Mouse (Mus musculus) frontal cortex, adult (tissue): Measurements from ENCODE around the gene Ralgps2.
A peak's percentile ranks its signal among the peaks of the same experiment; 100 is the strongest.

ENCODE experiments used
- ATAC-seq: cut with Nextera tagmentation; 2 replicates; pipeline ENCODE4 v1.9.2; 2017; ENCODE audit warnings: mild to moderate bottlenecking, moderate library complexity, mixed read lengths; ENCODE audit not compliant: low TSS enrichment

The Ralgps2 gene

DNA sequence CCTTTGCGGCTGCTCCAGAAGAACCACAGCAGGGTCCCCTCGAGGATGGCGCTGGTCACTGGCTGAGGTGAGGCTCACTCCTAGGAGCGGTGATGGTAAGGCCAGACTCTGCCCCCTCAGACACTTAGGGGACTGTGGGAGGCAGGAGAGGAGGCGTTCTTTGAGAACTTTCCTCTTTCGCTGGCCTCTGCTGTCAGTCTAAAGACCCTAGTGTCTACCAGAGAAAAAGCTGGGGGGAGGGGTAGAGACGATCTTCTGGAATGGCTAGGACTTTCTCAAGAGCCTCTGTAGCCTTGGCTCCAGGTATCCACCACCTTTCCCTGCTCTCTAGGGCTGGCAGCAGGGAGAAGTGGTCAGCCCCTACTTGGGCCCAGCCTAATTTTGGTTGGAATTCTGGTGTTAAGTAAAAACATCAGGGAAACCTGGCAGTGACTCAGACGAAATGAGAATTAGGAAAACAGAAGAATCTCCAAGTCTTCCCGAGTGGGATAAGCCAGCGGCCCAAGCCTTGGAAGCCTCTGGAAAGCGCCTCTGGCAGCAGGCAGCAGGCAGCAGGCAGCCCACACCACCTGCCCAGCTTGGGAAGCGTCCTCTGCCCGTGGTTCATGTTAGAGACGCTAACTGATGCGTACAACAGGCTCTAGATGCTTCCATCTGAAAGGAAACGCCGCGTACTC is 169.7 kb downstream of the Ralgps2 start:
- ATAC-seq: no peak

DNA sequence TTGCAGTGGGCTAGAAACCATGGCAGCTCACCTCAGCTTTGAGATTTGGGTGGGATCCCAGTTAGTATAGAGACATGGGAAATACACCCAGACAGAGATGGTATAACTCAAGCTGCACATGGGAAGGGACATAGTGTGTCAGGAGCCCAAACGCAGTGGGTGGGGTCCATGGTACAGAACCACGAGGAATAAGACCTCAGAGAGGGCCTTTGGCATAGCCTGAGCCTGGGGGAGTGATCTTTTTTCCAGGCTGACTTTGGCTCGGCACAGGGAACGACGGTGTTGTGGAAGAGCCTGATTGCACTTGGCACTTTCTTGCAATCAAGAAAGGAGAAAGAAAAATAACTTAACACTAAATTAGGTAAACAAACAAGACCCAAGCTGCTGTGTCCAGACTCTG is 170.3 kb downstream of the Ralgps2 start:
- ATAC-seq: no peak

DNA sequence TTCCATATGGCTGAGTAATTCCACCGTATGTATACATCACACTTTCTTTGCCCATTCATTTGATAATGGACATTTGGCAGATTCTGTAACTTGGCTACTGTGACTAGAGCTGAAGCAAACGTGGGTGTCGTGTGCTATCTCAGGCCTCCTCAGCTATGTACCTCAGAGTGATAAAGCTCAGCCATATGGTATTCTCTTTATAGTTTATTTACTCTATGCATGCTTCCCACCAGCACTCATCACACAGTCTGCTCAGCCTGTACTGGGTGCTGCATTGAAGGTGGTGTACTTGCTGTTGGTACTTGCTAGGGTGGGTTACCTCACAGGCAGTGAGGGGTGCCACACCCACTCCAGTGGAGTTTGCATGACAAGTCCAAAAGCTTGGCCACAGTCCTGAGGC is 174.1 kb downstream of the Ralgps2 start:
- ATAC-seq: peak; percentile 99

DNA sequence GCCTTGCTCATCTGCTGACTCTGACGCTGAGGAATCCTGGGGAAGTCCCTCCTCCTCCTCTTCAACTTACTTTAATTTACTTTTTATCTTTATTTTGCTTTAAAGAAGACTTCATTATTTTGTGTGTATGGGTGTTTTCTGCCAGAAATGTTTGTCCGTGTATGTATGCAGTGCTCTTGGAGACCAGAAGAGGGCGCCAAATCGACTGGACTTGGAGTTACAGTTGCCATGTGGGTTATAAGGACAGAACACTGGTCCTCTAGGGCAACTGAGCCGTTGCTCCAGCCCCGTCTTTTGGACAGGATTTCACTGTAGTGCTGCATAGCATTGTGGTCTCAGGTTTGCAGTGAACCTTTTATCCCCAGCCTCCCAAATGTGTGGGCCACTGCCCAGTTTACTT is 174.8 kb downstream of the Ralgps2 start:
- ATAC-seq: no peak

DNA sequence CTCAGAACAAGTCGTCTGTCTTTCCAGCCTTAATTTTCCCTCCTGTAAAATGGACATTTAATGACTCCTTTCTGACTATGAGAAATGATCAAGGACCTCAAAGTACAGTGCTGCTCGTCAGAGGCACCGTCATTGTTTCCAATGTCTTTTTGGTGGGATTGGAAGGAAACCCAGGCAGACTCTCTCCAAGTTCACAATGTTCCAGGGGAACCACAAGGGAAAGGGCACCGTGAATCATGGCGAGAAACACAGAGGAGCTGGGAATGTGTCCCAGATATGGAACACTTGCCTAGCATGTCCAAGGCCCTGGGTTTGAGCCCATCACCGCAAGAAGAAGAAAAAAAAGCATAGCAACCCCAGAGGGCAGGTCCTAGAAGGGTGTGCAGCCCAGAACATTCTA is 176.1 kb downstream of the Ralgps2 start:
- no peak for ATAC-seq

DNA sequence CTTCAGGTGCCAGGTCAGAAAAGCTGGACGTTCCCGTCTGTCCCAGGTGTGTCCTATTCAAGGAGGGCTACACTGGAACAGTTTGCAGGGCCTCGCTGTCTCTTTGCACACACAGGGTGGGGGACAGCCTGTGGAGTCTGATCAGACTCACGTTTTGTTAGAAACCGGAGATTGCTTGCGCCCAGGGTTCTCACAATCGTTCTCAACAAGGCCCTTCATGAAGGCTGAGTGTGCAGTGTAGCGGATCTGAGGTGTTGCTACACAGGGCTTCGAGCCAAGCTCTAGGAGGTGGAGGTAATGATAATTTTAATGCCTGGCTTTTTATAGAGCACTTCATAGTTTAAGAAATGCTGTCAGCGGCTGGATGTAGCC is 178.0 kb downstream of the Ralgps2 start:
- no peak for ATAC-seq

DNA sequence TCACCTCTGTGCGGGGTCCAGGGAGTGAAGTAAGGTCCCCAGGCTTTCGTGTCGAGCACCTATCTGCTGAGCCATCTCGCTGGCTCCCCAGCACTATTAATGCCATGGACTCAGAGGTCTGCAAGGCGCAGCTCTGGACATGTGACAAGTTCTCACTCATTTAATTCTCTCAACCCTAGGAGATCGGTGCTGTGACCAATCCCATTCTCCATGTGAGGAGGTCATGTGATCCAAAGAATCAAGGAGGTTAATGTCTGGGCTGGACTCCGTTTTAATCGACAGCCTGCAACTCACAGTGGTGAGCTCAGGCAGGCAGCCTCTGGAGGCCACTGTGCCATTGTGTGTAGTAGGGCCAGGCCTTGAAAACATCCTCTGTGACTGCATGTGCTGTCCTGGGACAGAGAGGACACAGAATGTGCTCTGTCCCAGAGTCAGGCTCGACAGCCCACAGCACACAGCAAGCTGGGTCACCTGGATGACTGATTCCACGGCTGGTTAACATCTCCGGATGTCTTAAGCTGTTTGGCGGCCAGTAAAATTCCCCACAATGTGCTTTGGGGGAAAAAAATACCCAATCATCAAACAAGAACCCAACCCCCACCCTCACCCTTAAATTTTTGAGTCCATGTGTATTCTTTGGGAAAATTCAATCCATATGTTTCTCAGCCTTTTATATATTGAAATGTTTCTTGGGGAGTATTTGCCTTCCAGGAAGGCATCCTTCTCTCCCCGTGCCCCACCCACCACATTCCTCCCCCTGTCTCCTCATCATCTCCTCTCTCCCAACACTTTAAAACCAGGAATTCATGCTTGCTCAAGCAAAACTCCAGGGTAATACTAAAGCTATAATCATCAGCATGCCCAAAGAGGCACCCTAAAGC is 178.6 kb downstream of the Ralgps2 start:
- ATAC-seq: no peak

DNA sequence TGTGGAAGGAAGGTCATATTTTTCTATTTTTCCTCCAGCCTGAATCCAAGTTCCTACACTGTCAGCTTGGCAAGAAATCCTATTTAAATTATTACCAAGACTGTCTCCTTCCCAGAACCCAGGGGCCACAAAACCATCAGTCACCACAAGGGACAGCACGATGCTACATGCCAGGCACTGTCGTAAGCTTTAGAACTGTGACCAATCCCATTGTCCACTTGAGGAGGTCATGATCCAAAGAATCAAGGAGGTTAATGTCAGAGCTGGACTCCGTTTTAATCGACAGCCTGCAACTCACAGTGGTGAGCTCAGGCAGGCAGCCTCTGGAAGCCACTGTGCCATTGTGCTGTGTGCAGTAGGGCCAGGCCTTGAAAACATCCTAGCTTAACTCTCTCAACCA is 181.1 kb downstream of the Ralgps2 start:
- ATAC-seq: no peak

DNA sequence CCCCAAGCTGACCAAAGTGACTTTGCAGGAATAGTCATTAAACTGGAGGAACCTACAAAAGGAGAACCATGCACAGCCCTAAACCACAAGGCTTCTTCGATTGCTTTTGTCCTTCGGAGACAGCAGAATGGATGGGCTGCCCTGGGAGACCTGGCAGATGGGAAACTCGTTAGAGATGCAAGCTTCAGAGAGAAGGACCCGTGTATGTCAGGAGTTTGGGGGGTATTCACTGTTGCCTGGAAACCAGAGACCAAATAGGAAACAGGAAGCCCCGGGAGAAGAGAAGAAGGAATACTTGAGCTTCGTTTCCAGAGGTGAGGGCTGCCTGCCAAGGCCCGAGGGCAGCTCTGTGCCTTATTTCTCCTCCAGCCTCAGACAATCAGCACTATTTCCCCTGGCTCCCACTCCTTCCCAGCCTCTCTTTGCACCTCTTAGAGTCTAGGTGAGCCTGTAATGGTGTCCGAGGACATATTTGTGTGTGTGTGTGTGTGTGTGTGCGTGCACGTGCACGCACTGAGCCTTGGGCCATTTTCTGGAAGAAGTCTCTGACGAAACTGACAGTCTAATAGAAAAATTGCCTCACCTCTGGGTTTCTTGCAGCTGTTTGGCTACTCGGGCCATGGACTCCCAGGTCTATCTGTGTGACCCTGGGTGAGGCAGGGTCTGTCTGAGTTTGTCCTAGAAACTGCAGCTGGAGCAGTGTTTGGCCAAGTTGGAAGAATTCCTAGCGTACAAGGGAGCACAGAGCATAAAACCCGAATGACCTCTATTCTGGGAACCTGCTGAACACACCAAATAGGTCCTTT is 184.6 kb downstream of the Ralgps2 start:
- no peak for ATAC-seq
